Mouse (Mus musculus) c-Kit-positive CD71-positive TER-119-negative erythroid progenitor cells, embryonic 14.5 days (primary cell): ENCODE measurements around the gene Scube1.
A peak's percentile ranks its signal among the peaks of the same experiment; 100 is the strongest.

Experiments used
- DNase-seq: peaks from one replicate; pipeline ENCODE4 v3.0.0-alpha.2; 2013; ENCODE audit warnings: low read depth

Scube1 gene

GRCm38 (mm10) chr15:83594513-83595363 is 130.1 kb downstream of the Scube1 start, which contains the start of gene Ttll12:
Ttll12 (minus strand) TSS chr15:83595157.
- DNase-seq, result peak; percentile 95

GRCm38 (mm10) chr15:83593702-83594512 is 130.9 kb downstream of the Scube1 start:
- peak; percentile 63 for DNase-seq

GRCm38 (mm10) chr15:83593189-83593585 is 131.6 kb downstream of the Scube1 start:
- no peak for DNase-seq

GRCm38 (mm10) chr15:83592260-83593188 is 132.3 kb downstream of the Scube1 start:
- peak; percentile 59 for DNase-seq

GRCm38 (mm10) chr15:83591758-83592157 is 133.1 kb downstream of the Scube1 start:
- no peak for DNase-seq

- no peak for DNase-seq
These were observed 134.0 kb downstream of the Scube1 start for GRCm38 (mm10) chr15:83590841-83591240.

GRCm38 (mm10) chr15:83584741-83585220 is 140.0 kb downstream of the Scube1 start:
- DNase-seq, result no peak

GRCm38 (mm10) chr15:83583419-83584156 is 141.2 kb downstream of the Scube1 start:
- no peak for DNase-seq

- DNase-seq, result no peak
These were observed 141.9 kb downstream of the Scube1 start for GRCm38 (mm10) chr15:83582931-83583330.

GRCm38 (mm10) chr15:83576651-83577050 is 148.2 kb downstream of the Scube1 start:
- no peak for DNase-seq

- DNase-seq, result no peak
These were observed 149.3 kb downstream of the Scube1 start for GRCm38 (mm10) chr15:83575543-83575942.

GRCm38 (mm10) chr15:83574731-83575351 is 150.0 kb downstream of the Scube1 start:
- no peak for DNase-seq

- DNase-seq, result no peak
These were observed 151.2 kb downstream of the Scube1 start for GRCm38 (mm10) chr15:83573606-83574005.

GRCm38 (mm10) chr15:83572132-83572531 is 152.7 kb downstream of the Scube1 start:
- no peak for DNase-seq

GRCm38 (mm10) chr15:83571636-83572035 is 153.2 kb downstream of the Scube1 start:
- no peak for DNase-seq

GRCm38 (mm10) chr15:83570641-83571040 is 154.2 kb downstream of the Scube1 start:
- DNase-seq, result no peak

GRCm38 (mm10) chr15:83569682-83570081 is 155.1 kb downstream of the Scube1 start:
- DNase-seq, result no peak

GRCm38 (mm10) chr15:83568544-83568943 is 156.3 kb downstream of the Scube1 start:
- DNase-seq, result no peak

- no peak for DNase-seq
These were observed 157.1 kb downstream of the Scube1 start for GRCm38 (mm10) chr15:83567728-83568127.

GRCm38 (mm10) chr15:83566006-83566405 is 158.8 kb downstream of the Scube1 start:
- DNase-seq, result no peak
